Mouse (Mus musculus) cerebellum, adult 2 months (tissue): ENCODE results near the gene Csta1.

ENCODE experiments used
- CTCF ChIP-seq: fragments of 200-500 bp; IDR thresholded peaks from 2 replicates; pipeline ENCODE4 v1.5.1; 2011; ENCODE audit warnings: low read depth, mild to moderate bottlenecking, control low read depth, low read length, moderate library complexity, borderline replicate concordance; ENCODE audit not compliant: insufficient read depth
- POLR2A ChIP-seq: fragments of 200-500 bp; IDR thresholded peaks from 2 replicates; pipeline ENCODE4 v1.6.1; 2011; ENCODE audit warnings: low read length, control low read depth, borderline replicate concordance; ENCODE audit not compliant: insufficient read depth

GRCm38 (mm10) chr16:36087846-36088245 is 43.2 kb downstream of the Csta1 start:
- no peak for TF ChIP-seq CTCF
- no peak for TF ChIP-seq POLR2A
